Mouse (Mus musculus) cerebellum, adult 8-10 months (tissue): ENCODE results near the gene Miga1.
A peak's percentile ranks its signal among the peaks of the same experiment; 100 is the strongest.

ENCODE experiments used
- DNase-seq: peaks from one replicate; pipeline ENCODE4 v3.0.0; 2022

Gene Miga1

DNA sequence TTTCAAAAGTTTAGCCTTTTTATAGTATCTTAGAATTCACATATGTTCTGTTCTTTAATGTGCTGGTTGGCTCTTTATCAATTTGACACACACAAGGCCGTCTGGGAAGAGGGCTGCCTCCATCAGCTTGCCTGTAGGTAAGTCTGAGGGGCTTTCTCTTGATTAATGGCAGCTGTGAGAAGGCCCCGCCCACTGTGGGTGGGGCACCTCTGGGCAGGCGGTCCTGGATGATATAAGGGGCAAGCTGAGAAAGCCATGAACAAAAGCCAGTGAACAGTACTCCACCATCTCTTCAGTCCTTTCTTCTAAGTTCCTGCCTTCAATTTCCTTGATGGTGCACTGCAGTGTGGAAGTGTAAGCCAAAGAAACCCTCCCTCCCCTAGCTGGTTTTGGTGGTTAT is 58.1 kb downstream of the Miga1 start:
- no peak for DNase-seq

DNA sequence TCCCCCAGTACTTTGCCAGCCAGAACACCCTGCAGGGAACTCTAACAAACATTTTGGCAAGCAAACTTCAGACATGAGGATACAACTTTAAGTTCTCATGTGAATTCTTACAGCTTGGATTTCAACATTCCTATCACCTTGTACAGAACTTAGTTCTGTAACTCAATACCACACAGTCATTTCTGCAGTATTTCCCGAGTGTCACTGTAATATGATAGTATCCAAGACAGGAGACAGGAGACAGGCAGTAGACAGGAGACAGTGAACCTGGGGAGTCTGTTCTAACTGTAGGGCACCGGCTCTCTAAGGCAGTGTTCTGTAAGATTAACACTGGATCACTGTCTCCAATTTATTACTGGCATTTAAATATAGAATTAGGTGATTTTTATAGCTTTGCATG is 61.8 kb downstream of the Miga1 start:
- no peak for DNase-seq

DNA sequence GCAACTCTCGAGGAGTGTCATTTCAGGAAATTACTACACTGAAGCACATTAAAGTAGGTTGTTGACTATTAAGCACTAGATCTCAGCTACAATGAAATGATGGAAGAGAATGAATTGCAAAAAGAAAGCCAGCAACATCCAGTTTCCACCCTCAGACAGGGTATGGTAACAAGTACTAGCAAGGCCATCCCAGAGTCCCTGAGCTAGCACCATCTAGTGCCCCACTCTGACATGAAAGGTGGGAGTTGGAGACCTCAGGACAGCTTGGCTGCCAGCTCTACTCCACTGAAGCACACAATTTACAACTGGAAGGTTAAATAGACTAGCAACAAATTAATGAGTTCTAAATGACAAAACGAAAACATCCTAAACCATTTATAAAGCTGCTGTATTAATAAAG is 62.3 kb downstream of the Miga1 start:
- no peak for DNase-seq

DNA sequence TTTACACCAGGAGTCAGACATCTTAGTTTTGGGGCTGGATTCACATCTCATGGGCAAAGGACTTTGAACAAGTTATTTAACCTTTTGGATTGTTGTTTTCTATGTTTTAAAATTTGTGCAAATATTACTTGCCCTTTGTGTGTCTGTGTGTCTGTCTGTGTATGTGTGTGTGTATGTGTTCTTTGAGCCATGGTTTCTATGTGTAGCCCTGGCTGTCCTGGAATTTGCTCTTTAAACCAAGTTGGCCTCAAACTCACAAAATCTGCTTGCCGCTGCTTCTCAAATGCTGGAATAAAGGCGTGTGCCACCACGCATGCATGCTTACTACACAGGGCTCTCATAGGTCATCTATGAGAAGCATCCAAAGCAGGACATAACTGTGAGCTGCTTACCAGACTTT is 63.3 kb downstream of the Miga1 start:
- DNase-seq, result no peak

DNA sequence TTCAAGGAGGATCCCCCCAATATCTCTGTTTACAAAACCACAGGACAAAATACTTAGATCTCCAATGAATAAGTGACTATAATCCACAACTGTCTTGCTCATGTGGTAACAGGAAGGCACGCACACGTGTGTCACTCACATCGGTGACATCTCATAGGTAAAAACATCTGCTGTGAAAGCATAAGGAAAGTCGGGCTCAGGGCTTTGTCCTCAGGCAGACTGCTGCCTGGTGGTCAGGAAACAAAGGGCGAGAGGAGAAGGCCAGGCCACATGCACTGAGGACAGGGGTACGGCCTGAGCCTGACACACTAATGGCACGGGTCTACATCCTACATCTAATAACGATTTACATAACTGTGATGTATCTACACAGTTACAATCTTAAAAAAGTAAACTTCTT is 65.2 kb downstream of the Miga1 start:
- DNase-seq, result no peak

DNA sequence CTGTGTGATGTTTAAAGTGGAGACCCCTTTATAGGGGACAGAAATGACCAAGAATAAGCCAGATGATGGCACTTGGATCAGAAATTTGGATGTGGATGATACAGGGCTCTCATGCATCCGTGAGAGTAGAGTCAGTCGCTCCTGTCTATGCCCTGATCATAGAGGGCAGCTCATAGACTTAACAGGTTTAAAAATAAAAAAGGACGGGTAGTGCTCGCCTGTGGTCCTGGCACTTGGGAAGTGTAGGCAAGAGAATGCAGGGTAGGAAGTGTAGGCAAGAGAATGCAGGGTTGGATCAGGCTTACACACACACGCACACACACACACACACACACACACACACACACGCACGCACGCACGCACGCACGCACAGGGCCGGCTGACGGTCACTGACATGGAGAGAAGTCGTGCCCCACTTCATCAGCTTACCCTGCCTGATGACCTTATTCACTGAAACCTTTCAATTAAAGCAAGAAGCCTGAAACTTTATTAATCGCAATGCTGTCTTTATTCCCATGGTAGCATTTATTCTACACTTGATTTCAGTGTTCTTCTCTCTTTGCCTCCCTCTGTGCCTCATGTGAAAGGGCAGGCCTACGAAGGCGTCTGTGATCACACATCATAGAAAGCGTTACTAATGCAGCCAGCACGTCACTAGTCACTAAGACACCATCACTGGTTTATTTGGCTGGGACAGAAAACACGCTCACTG is 67.1 kb downstream of the Miga1 start:
- no peak for DNase-seq

DNA sequence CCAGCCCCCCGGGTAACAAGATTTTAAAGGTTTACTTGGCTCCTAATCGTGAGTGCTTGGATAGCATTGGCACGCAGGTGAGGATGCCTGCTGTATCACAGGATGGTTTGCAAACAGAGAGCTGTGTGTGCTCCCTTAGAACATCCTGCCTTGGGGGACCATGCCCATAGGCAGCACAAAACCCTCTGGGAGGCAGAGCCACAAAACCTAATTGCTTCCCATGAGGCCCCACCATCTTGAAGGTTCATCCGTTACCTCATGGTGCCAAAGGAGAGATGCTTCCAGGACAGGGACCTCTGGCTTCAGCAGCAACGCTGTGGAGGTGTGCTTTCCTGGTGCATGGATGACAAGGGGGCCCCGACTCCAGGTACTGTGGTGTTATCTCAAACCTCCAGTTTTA is 68.3 kb downstream of the Miga1 start:
- DNase-seq, result no peak

DNA sequence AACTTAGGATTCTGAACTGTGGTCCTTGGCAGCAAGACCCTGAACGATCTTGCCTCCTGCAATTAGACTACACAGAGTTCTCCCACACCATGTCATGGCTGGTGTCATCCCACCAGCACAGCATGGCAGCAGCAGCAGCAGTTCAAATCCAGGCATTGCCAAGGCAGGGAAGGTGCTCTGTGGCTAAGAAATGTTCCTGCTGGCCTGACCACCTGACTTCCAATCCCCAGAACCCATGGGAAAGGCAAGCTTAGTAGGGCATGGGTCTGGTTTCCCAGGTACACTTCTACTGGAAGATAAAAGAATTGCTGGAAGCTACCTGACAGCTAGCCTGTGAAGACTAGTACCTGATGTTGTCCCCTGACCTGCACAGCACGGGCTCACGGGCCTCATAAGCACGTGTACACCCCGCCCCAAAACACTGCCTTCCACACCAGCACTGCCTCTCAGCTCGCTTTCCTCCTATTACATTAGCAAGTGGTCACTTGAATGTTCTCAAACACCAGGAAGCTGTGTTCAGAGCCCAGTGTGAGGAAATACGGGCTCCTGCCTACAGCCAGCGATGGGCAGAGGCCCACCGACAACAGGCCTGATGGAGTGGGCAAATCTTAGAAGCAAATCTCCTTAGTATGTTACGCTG is 69.0 kb downstream of the Miga1 start:
- DNase-seq, result no peak

DNA sequence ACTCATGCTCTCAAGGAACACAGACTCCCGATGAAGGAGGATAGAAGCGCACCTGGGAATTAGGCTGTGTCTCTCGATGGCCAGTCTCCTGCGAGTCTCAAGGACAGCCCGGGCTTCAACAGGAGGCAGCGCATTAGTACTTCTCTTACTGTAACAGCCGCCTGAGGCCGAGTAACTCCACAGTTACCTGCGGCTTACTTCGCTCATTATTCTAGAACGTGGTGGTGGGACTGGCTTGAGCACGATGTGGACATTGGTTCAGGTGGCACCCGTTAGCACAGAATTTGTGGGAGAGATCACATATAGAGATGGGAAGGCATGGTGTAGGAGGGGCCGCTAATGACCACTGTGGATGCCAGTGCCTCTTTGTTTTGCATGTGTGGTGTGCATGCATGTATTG is 72.1 kb downstream of the Miga1 start:
- DNase-seq, result no peak

DNA sequence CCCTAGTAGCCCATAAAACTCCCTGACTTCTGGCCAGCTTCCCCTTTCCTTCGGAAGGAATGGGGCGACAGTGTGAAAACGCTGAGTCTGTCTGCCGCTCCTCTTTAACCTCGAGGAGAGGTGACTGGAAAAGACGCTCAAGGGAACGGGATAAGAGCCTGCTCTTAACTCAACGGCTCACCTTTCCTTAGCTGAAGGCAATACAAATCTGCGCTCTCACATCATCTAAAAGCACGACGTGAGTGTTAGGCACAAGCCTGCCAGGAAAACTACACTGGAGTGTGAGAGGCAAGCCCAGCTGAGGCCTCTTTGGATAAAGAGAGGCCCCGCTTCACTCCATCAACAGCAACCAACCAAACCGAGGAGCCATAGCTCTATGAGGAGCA is 74.2 kb downstream of the Miga1 start, which contains the start of gene Nexn:
Gene Nexn, minus strand, starts transcription at position 315 of the 386 bp plus-strand sequence.
- no peak for DNase-seq

DNA sequence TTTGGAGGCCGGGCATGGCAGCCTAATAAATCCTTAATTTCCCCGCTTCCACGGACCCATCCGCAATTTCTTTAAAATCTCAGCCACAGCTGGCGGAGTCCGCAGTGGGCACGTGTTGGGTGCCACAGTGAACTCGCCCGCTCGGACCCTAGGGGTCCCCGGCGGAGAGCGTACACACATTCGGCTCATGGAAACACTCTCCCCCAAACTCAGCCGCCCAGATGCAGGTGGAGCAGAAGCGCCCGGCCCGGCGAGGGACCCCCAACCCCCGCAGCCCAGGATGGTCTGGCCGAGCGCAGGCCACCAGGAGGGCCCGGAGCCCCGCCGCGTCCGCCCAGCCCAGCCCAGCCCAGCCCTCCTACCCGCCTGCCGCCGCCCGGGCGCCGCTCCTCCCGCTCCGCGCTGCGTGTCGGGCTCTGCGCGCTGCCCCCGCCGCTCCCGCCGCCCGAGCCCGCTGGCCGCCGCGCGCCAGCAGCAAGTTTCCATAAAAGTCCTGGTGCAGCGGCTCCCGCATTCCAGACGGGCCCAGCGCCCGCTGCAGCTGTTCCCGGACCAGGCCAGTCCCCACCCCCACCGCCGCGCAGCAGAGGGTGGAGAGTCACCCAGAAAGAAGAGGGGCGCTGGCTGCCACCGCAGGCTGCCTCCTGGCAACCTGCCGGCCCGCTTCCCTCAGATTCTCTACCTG is 74.7 kb downstream of the Miga1 start:
- peak; percentile 16 for DNase-seq

DNA sequence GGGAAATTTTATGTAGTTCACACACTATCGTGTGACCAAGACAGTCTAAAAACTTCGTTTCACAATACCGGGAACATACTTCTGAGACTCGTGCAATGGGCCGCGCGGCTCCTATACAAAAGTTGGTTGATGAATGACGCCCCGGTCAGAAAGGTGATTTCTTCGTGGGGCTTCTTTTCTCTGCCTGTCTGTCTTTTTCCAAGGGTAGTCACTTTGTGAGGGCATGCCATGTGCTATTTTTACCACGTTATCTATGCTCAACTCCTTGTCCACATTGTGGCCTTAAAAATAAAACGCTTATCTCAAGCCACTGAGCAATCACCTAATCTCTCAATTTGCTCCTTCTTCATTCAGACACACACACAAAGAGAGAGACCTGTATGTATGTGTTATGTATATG is 75.4 kb downstream of the Miga1 start:
- no peak for DNase-seq

DNA sequence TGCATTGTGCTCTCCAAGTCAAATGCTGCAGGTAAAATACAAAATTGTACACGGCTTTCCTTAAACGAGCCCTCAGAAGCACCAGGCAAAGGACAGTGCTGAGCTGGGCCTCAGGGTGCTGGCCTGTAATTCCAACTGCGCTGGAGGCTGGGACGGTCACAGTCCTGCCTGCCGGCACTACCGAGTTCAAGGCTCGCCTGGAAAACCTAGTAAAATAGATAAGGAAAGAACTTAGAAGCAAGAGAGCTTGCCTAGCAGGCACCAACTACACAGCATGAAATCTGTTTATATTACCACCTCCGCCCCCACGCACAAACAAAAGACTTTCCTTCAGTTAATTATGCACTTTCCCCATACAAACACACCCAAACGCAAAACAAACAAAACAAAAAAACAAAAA is 75.8 kb downstream of the Miga1 start:
- DNase-seq, result no peak

DNA sequence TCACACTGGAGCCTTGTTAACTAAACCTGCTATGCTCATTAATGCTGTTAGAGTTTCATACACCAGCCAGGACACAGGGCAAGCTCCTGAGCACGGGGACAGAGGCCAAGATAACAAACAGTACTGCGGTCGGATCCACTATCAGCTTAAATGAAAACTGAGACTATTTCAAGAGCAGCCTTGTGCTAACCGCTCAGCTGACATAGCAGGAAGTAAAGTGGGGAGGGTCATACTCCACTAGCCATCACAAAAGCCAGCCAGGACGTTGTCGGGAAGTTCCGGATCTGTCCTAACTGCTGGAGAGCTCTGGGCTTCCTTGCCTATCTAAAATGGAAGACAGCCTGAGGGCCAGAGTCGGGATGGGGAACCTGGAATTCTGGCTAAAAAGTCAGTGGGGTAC is 78.3 kb downstream of the Miga1 start:
- no peak for DNase-seq

DNA sequence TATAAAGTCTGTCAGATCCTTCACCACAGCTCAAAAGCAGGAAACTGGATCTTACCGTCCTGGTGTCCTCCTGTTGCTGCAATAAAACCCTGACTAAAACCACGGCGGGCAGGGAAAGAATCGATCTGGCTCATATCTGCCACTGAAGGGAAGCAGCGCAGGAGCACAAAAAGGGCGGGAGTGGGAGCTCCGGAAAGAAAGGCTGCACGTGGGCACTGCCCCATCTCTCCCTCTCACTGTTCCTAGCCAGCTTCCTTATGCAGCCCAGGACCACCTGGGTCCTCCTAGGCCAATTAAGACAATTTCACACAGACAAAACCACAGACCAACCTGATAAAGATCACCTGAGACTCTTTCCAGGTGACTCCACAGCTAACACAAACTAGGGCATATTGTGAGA is 78.8 kb downstream of the Miga1 start:
- DNase-seq, result no peak

DNA sequence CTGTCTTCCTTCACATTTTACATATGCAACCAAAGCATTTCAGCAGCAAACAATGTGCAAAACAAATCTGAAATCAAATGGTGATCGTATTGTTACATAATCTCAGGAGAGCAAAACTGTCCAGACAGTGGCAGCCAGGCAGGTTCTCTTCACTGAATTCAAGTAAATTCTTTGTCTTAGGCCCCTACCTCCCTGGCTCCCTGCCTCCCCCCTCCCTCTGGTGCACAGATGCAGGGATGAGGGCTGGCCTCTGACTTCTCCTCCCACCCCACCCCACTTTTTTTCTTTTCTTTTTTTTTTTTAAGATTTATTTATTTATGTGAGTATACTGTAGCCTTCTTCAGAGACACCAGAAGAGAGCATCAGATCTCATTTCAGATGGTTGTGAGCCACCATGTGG is 79.8 kb downstream of the Miga1 start:
- no peak for DNase-seq

DNA sequence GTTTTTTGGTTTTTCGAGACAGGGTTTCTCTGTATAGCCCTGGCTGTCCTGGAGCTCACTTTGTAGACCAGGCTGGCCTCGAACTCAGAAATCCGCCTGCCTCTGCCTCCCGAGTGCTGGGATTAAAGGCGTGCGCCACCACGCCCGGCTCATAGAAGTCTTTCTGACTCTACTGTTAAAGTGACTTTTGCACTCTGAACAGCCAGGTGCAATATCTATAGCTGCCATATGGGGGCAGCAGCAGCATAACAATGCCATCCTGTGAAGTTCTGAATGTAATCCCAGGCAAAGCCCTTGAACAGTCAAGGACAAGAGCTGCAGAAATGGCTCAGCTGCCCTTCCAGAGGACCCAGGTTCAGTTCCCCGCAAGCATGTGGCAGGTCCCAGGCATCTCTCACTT is 80.8 kb downstream of the Miga1 start:
- peak; percentile 48 for DNase-seq

DNA sequence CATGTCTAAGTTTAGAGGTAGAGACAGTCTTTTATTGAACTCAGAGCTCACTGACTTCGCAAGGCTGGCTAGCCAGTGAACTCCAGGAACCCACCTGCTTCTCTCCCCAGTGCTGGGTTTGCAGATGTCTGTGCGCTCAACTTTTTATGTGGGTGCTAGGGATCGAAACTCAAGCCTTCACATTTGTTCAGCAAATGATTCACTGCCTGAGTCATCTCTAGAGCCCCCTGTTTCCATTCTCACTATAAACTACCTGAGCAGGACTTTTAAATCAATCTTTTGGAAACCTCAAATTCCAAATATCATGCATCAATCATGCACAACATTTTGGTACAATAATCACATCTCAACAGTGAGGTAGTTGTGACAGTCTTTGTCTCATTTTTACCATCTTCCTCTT is 82.7 kb downstream of the Miga1 start:
- no peak for DNase-seq

DNA sequence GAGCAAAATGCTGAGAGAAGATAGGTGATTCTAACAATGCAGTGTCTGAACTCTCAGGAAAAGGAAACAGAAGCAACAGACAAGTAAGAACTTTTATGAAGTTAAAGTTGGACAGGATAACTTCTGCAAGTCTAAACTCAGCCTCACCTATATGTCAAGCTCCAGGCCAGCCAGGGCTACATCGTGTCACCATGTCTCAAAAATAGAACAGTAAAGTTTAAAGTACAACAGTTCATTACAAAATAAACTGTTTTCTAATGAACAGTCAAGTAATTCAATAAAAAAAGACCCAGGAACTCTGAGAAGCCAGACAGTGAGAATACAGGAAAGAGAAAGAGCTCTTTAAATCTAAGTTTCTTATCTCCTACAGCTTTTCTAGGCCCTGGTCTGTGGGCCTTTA is 89.7 kb downstream of the Miga1 start:
- DNase-seq, result no peak

DNA sequence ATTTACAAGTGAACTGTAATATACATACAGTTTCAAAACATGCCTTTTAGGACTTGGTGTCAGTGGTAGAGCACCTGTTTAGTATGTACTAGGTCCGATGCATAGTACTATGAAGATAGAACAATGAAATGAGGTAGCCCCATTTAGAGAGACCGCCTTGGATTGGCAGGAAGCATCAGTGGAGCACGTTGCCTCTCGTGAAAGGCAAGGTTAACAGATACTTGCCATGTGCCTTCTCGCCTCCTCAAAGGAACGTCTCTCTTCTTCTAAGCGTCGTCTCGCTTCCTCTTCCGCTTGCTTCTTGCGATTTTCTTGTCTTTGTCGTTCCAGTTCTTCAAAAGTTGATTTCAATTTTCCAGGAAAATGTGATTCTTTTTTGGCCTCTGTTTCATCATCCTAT is 92.5 kb downstream of the Miga1 start:
- DNase-seq, result no peak

DNA sequence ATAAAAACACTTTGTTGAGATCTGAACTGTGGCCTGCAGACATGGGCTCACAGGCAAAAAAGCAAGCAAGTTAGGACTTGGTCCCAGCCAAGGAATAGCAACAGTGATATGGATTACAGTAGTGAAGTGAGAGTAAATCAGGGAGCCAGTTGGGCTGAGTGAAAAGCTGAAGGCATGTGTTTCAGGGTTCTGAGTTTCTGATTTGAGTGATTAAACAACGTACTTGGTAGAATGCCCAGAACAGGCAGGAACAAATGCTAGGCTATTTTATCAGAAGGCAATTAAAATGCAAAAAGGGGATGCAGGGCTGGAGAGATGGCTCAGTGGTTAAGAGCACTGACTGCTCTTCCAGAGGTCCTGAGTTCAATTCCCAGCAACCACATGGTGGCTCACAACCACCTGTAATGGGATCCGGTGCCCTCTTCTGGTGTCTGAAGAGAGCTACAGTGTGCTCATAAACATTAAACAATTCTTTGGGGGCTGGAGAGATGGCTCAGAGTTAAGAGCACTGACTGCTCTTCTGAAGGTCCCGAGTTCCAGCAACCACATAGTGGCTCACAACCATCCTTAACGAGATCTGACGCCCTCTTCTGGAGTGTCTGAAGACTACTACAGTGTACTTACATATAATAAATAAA is 94.8 kb downstream of the Miga1 start:
- DNase-seq, result no peak

DNA sequence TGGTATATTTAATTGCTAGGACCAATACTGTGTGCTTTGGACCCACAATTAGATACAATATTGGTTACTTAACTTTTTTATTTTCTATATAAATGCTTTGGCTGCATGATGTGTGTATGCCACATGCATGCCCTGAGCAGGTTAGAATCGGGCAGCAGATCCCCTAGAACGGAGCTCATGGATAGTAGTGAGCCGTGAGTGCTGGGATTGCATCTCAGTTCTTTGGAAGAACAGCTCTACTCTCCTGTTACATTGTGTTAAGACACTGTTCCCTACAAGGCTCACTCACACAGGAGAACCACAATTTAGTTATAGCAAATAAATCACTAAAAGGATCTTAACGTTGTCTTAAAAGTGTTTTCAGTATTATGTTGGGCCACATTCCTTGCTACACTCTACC is 96.9 kb downstream of the Miga1 start:
- DNase-seq, result no peak

DNA sequence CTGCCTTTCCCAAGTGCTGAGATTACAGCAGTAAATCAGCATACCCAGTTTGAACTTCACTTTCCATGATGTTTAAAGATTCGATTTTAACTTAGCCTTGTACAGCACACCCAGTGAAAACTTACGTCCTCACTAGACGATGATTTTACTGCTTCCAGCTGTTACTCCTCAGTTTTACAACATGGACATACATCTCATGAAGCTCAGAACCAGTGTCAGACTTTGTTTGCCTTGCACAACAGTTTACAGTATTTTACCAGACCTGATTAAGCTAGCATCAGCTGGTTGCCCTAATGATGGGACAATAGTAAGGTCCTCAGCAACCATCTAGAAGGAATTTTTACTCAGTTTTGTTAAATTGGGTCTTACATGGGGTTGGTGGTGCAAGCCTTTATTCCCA is 99.1 kb downstream of the Miga1 start:
- no peak for DNase-seq

DNA sequence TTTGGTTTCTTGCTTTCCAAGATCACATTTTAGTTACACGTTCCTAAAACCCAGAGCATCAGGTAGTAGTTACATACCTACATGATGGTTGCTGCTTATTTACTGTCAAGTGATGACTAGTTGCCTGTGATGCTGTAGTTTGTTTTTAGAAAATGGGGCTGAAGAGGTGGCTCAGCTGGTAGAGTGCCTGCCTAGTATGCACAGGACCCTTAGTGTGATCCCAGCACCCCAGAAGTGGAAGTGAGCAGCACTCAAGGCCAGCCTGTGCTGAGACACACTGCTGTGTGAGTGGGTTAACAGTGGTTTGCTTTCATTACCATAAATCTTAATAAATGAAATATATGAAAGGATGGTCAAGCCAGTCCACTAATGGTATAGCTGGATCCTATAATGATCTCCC is 100.6 kb downstream of the Miga1 start:
- DNase-seq, result no peak
